Mouse (Mus musculus): ENCODE results near the gene Olfr772.
"Not testable (repeated sequence)": the region's sequence is repeated elsewhere in the genome, so short reads cannot be mapped to it uniquely, and the experiment has no call there.

Olfr772 gene

DNA sequence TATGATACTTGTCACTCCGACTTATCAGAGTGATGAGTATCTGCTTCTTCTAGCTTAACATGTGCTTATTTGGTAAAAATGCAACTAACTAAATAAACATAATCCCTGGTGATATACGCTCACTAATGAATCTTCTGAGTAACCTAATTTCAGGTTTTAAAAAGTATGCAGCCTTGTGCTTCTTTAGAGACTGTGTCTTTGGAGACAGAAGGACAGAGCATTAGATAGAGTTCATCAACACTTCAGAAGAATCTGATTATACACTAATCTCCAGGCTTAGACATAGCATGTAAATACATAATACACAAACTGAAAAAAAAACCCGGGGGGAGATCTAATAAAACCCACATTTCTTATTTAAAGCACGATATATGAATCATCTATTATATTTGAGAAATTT is at the start of gene Olfr772:
TSS of gene Olfr772 (minus strand) at position 101 of the 400 bp plus-strand sequence.
- DNase-seq (ENCODE audit: low spot score in 2 of 2), result not testable (repeated sequence)

GRCm38 (mm10) chr10:129187319-129187718 is 9.6 kb upstream of the Olfr772 start, which contains the start of gene Olfr773:
Olfr773 (minus strand) TSS chr10:129187419.
- not testable (repeated sequence) for DNase-seq (ENCODE audit: low spot score in 2 of 2)

GRCm38 (mm10) chr10:129164651-129165050 is 13.1 kb downstream of the Olfr772 start, which contains the start of gene Olfr771:
Olfr771 (minus strand) TSS chr10:129164751.
- no peak for DNase-seq (ENCODE audit: low spot score in 2 of 2)

GRCm38 (mm10) chr10:129138898-129139297 is 38.8 kb downstream of the Olfr772 start, which contains the start of gene Olfr770:
Olfr770 (minus strand) TSS chr10:129138998.
- DNase-seq (ENCODE audit: low spot score in 2 of 2), result no peak
